ENCODE assay signal across 5 mouse cellular contexts in genomic region chr12:57436939-57437659, GRCm38 (mm10).
A peak's percentile ranks its signal among the peaks of the same experiment; 100 is the strongest.
DNase-seq lines count a peak whose midpoint lies in the region; ATAC-seq and TF ChIP-seq lines count a peak whose summit lies in the region.
"Not testable (repeated sequence)": the region's sequence is repeated elsewhere in the genome, so short reads cannot be mapped to it uniquely, and the experiment has no call there.

No protein-coding gene starts in this region.

- H3K27me3 ChIP-seq in embryonic facial prominence, embryonic 14.5 days (replicated peaks; ENCODE audit: control insufficient read depth, insufficient read depth, low read length); forebrain, postnatal 0 days (ENCODE audit: insufficient read depth, low read length); intestine, embryonic 16.5 days (replicated peaks; ENCODE audit: control insufficient read depth, insufficient read depth, low read length); midbrain, embryonic 11.5 days (ENCODE audit: control insufficient read depth, insufficient read depth, low read length); stomach, embryonic 16.5 days (ENCODE audit: control insufficient read depth, insufficient read depth, low read length): not testable (repeated sequence)

- H3K36me3 ChIP-seq in embryonic facial prominence, embryonic 14.5 days (ENCODE audit: control insufficient read depth, insufficient read depth, low read length); forebrain, postnatal 0 days (ENCODE audit: insufficient read depth); intestine, embryonic 16.5 days (ENCODE audit: control insufficient read depth, insufficient read depth, low read length); midbrain, embryonic 11.5 days (ENCODE audit: control insufficient read depth, insufficient read depth, low read length); stomach, embryonic 16.5 days (ENCODE audit: control insufficient read depth, insufficient read depth, low read length): not testable (repeated sequence)

- not testable (repeated sequence) for H3K4me3 ChIP-seq in embryonic facial prominence, embryonic 14.5 days (ENCODE audit: low read depth, low read length); forebrain, postnatal 0 days (ENCODE audit: low read depth, low read length); intestine, embryonic 16.5 days (ENCODE audit: low read length); midbrain, embryonic 11.5 days (ENCODE audit: low read depth, low read length); stomach, embryonic 16.5 days (replicated peaks; ENCODE audit: low read length)

- H3K9me3 ChIP-seq in embryonic facial prominence, embryonic 14.5 days (ENCODE audit: control insufficient read depth, low read length); forebrain, postnatal 0 days (ENCODE audit: low read length); intestine, embryonic 16.5 days (ENCODE audit: control insufficient read depth, low read length); midbrain, embryonic 11.5 days (ENCODE audit: control insufficient read depth, low read length); stomach, embryonic 16.5 days (replicated peaks; ENCODE audit: control insufficient read depth, low read length): not testable (repeated sequence)

- TF ChIP-seq CTCF in forebrain, postnatal 0 days (IDR thresholded peaks at IDR 0.05; ENCODE audit: low read depth), result not testable (repeated sequence)

- not testable (repeated sequence) for H3K4me2 ChIP-seq in embryonic facial prominence, embryonic 14.5 days (ENCODE audit: low read depth, low read length); forebrain, postnatal 0 days (ENCODE audit: low read depth); intestine, embryonic 16.5 days (ENCODE audit: low read depth, low read length); midbrain, embryonic 11.5 days; stomach, embryonic 16.5 days (ENCODE audit: low read depth, low read length)

- not testable (repeated sequence) for H3K9ac ChIP-seq in embryonic facial prominence, embryonic 14.5 days (ENCODE audit: low read depth, low read length); forebrain, postnatal 0 days; intestine, embryonic 16.5 days (ENCODE audit: low read depth, low read length); midbrain, embryonic 11.5 days (ENCODE audit: low read length); stomach, embryonic 16.5 days (ENCODE audit: low read length)

- H3K27ac ChIP-seq in embryonic facial prominence, embryonic 14.5 days (replicated peaks; ENCODE audit: low read depth, low read length); forebrain, postnatal 0 days (ENCODE audit: low read depth, low read length); intestine, embryonic 16.5 days (ENCODE audit: low read length); midbrain, embryonic 11.5 days (ENCODE audit: low read depth, low read length): not testable (repeated sequence)
- H3K27ac ChIP-seq in stomach, embryonic 16.5 days (ENCODE audit: low read length), result peak overlapping the region; percentile 25; the same call in 1 of the 2 replicates

- 70% methylated on average over 8 of the region's 8 CpGs for WGBS in embryonic facial prominence, embryonic 14.5 days
- 50% methylated on average over 8 of the region's 8 CpGs for WGBS in forebrain, postnatal 0 days
- 39% methylated on average over 8 of the region's 8 CpGs for WGBS in intestine, embryonic 16.5 days
- 63% methylated on average over 8 of the region's 8 CpGs for WGBS in midbrain, embryonic 11.5 days
- 33% methylated on average over 8 of the region's 8 CpGs for WGBS in stomach, embryonic 16.5 days

- not testable (repeated sequence) for H3K4me1 ChIP-seq in embryonic facial prominence, embryonic 14.5 days (ENCODE audit: control insufficient read depth, insufficient read depth, low read length); forebrain, postnatal 0 days (ENCODE audit: insufficient read depth); intestine, embryonic 16.5 days (ENCODE audit: control insufficient read depth, insufficient read depth, low read length); midbrain, embryonic 11.5 days (ENCODE audit: control insufficient read depth, insufficient read depth, low read length); stomach, embryonic 16.5 days (ENCODE audit: control insufficient read depth, insufficient read depth, low read length)

- peak; percentile 74 for DNase-seq in embryonic facial prominence, embryonic 14.5 days (ENCODE audit: low spot score)
- not testable (repeated sequence) for DNase-seq in forebrain, postnatal 0 days
- DNase-seq in midbrain, embryonic 11.5 days (ENCODE audit: low spot score, missing footprints), result peak; percentile 56

- peak; percentile 88 for ATAC-seq in embryonic facial prominence, embryonic 14.5 days (ENCODE audit: low read depth)
- peak; percentile 77; the same call in 1 of the 2 replicates for ATAC-seq in forebrain, postnatal 0 days
- peak; percentile 59; the same call in 1 of the 2 replicates for ATAC-seq in intestine, embryonic 16.5 days
- not testable (repeated sequence) for ATAC-seq in midbrain, embryonic 11.5 days (ENCODE audit: low FRiP score)
- ATAC-seq in stomach, embryonic 16.5 days (ENCODE audit: insufficient read depth, low FRiP score), result peak; percentile 47; the same call in 1 of the 2 replicates
